Mouse (Mus musculus): ENCODE results near the gene Zswim1. TPM values are rescaled to one million over a fixed set of nuclear protein-coding genes. Genes with fewer than 3 reads are reported as not detected.
"Not testable (repeated sequence)": the region's sequence is repeated elsewhere in the genome, so short reads cannot be mapped to it uniquely, and the experiment has no call there.

Zswim1 gene
- total RNA-seq, 2 experiments from 2014 or later: 5.2 to 5.3 TPM

DNA sequence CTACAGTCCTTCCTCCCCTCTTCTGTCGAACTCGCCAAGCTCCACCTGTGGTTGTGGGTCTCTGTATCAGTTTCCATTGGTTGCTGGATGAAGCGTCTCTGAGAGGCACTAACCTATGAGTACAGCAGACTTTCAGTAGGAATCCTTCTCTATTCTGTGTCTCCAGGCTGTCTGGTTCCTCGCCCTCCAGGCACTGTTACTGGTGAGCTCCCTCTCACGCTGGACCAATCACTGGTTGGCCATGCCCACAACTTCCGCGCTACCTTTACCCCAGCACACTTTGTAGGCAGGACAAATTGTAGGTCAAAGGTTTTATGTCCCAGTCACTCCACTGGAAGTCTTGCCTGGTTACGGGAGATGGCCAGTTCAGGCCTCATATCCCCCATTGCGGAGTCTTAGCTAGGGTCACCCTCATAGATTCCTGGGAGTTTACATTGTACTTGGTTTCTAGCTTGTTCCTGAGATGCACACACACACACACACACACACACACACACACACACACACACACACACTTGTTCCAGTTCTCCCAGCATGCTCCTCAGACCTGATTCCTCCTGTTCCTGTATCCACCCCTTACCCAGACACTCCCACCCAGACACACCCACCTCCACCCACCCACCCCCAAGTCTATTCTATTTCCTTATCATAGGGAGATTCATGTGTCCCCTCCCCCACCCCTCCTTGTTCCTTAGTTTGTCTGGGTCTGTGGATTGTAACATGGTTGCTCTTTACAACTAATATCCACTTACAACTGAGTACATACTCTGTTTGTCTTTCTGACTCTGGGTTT is 37.4 kb downstream of the Zswim1 start:
- intact Hi-C loops (cut with DNase I): no loop called here
- DNase-seq: no peak

DNA sequence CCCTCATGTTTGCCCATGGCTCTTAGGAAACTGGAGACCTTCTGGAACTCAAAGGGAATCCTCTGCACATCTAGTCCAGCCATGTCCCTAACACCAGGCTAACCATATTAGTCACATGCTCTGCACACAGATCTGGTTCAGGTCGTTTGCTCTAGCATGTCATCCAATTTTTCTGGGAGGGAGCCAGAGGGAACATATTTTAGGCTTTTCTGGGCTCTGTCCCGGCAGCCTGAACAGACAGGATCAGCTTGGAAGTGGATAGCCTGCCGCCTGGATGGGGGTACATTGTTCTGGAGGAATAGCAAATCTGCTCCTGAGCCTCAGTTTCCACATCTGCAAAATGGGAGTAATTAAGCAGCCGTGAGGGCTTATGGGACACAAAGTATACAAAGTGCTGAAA is 38.6 kb downstream of the Zswim1 start:
- intact Hi-C loops (cut with DNase I): no loop called here

DNA sequence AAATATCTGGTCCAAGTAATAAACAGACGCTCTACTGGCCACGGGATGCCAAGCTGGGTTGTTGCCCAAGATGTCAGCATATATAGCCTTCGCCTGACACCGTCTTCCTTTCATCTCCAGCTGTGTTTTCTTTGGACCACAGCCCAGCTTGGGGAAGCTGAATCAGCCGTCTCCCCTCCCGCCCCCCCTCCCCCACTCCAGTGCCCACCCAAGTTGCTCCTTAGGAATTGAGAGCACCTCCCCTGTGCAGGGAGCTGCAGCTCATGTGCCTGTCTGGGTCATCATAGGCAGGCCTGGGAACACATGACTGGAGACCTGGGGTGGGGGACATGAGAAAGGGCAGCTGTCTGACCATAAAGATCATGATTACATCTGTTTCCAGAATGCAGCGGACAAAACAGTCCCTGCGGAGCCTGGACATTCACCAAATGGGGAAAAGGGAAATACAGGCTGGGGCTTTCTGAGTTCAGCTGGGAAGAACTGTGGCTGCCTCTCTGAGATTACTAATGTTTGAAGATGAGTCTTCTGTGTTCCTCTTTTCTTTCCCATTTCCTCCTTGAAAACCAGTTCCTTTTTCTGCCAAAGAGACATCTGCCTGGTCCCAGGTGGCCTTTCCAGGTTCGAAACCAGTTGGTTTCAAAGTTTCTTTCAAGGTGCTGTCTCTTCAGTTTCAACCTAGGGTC is 39.8 kb downstream of the Zswim1 start:
- intact Hi-C loops (cut with DNase I): no loop called here
- DNase-seq: peak; percentile 83 to 88

More for the DNA sequence above, 38.6 kb downstream of the Zswim1 start:
- DNase-seq: peak; percentile 32 to 55

DNA sequence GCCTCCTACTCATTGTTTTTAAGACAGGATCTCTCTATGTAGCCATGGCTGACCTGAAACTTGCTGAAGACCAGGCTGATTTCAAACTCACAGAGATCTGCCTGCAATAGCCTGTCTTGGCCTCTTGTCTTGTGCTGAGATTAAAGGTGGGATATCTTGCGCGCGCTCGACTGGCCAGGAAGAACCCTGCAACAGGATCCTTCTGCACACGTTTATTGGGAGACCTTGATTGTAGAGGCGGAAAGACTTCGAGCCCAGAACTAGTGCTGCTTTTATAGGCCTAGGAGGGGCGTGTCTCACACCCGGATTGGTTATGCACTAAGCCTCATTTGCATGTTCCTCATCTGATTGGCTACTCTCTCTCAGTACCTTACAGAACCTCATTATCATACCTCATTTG is 40.9 kb downstream of the Zswim1 start:
- DNase-seq; intact Hi-C loops (cut with DNase I): not testable (repeated sequence)

DNA sequence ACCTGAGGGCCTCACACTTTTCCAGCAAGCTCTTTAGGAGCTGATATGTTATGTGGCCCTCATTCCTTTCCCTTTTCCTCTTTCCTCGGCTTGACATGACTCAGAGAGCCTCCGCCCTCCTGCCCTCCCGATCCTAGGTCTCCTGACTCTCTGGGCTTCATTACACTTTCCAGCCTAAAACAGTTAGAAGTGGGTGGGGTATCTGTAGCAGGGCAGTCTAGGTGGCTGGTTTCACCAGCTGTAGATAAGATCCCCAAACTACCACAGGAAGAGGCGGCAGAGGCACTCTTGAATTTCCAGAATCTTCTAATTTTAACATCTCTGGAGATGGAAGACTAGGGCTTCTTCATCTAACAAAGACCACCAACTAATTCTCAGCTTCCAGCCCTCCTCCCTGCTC is 42.1 kb downstream of the Zswim1 start:
- intact Hi-C loops (cut with DNase I): no loop called here
- DNase-seq: no peak

DNA sequence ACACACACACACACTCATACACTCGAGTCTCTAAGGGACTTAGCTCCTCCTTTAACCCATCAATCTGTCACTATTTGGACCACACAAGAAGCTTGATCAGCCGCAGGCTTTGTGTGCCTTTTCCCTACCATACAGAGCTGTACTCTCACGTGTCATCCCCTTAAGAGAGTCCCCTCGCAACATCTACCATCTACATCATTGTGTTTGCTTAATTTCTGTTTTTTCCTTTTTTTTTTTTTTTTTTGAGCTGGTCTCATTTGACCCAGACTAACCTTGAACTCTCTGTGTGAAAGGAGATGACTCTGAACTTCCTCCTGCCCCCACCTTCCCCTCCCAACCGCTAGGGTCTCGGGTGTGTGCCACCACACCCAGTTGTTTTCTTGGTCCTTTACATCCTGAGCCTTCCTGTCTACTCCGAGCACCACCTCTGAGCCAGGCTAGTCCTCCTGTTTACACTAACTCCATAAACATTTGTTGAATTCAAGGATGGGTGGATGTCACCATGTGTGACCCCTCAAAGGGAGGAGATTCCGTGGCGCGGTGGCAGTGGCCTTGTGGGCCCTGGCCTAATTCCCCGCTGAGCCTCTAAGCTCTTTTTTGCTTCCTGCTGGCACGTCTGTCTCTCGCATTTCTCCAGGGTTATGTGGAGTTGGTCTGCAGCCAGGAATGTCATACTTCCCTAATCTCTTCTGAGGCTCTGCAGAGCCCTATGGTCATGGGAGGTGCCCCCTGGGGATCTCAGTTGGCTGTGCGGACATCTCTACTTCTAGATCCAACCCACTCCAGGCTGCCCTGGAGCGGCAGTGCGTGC is 44.5 kb downstream of the Zswim1 start:
- intact Hi-C loops (cut with DNase I): no loop called here
- peak; percentile 94 for DNase-seq

DNA sequence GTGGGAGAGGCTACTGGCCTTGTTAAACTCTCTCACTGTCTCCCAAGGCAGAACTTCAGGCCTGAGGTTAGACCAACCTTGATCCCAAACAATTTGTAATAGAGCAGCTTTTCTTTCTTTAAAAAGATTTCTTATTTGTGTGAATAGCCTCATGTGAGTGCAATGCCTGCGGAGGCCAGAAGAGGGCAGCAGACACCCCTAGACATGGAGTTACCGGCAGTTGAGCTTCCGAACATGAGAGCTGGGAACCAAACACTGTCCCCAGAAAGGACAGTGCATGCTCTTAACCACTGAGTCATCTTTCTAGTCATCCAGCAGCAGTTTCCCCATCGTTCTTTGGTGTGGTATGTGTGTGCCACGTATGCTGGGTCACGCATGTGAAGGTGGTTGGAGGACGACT is 45.1 kb downstream of the Zswim1 start:
- no peak for DNase-seq
- intact Hi-C loops (cut with DNase I): no loop called here

DNA sequence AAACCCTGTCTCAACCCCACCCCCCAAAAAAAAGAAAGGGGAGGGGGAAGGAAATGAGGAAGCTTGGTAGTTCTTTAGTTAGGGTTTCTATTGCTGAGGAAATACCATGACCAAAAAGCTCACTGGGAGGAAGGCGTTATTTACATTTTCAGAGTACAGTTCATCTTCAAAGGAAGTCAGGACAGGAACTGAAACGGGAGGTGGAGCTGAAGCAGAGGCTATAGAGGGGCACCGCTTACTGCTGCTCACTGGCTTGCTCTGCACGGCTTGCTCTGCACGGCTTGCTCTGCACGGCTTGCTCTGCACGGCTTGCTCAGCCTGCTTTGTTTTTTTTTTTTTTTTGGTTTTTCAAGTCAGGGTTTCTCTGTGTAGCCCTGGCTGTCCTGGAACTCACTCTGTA is 46.0 kb downstream of the Zswim1 start:
- no peak for DNase-seq
- intact Hi-C loops (cut with DNase I): no loop called here

DNA sequence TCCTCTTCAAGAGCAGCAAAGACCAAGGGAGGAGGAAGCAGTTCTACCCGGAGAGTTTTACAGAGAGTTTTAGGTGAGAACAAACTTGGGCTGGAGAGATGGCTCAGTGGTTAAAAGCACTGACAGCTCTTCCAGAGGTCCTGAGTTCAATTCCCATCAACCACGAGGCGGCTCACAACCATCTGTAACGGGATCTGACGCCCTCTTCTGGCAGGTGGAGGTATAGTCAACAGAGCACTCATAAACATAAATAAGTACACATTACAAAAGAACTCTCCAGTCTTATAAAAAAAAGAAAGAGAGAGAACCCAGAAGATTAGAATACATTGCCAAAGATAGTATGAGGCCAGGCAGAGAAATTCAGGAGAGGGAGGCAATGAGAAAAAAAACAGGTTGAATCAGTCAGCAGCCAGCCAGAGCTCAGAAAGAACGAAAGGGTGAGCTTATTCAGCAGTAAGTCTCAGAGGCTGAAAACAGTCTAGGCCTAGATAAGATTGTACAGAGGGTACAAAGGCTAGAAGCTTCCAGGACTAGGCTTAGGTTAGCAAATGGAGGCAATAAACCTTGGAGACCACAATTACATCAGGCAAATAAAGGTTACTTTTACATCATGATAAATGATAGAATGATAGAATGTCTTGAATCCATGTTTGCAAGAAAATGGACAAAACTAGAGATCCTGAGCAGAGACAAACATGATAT is 49.3 kb downstream of the Zswim1 start:
- DNase-seq: no peak
- intact Hi-C loops (cut with DNase I): no loop called here

DNA sequence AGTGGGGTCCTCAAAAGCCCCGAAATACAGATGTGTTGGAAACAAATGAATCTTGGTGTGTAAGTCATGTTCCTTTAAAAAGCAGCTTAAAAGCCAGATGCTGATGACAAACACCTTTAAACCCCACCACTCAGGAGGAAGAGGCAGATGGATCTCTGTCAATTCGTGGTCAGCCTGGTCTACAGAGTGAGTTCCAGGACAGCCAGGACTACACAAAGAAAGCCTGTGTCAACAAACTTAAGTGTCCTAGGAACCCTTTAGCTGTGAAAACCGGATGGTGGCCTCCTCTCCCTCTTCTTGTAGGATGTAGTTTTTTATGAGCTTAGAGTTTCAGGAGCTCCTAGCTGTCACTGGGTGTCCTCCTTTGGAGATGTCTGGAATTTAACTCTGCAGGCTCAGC is 51.1 kb downstream of the Zswim1 start:
- intact Hi-C loops (cut with DNase I): no loop called here

DNA sequence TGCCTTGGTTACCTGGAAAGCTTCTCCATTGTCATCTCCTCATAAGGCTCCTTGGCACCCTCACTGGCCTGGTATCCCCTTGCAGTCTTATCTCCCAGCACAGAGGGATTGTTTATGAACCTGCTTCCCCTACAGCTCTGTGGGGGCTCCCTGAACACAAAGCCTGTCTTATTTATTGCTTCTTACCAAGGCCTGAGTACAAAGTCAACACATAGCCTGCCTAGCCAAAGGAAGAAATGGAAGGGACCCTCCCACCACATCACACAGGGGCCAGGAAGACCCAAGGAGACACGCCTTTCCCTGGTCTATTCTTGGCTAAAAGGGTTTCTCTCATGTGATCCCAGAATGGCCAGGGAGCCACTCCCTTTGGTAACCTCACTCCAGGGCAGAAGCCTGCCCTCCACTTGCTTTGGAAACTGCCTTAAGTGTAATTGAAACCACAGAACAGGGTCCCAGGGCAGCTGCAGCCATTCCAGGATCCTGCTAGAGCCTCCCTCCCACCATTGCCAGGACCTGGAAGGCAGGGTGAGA is 51.8 kb downstream of the Zswim1 start:
- DNase-seq: peak; percentile 69 to 71
- intact Hi-C loops (cut with DNase I): no loop called here

More for the DNA sequence above, 51.1 kb downstream of the Zswim1 start:
- DNase-seq: no peak

DNA sequence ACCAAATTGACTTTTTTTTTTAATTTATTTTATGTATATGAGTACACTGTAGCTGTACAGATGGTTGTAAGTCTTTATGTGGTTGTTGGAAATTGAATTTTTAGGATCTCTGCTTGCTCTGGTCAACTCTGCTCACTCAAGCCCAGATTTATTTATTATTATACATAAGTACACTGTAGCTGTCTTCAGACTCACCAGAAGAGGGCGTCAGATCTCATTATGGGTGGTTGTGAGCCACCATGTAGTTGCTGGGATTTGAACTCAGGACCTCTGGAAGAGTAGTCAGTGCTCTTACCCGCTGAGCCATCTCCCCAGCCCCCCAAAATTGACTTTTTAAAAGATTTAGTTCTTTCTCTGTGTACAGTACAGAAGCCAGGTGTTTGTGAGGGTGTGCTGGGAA is 53.2 kb downstream of the Zswim1 start:
- DNase-seq; intact Hi-C loops (cut with DNase I): not testable (repeated sequence)

Other genes starting within 250 kb of the Zswim1 start
- gene Spint3, start 249.2 kb upstream of the Zswim1 start, total RNA-seq (2021): not detected
- gene Wfdc6a, start 237.2 kb upstream of the Zswim1 start, total RNA-seq (2021): not detected
- not detected for gene Eppin, start 229.1 kb upstream of the Zswim1 start, total RNA-seq (2021)
- not detected for gene Wfdc6b, start 209.2 kb upstream of the Zswim1 start, total RNA-seq (2021)
- not detected for gene Wfdc8, start 209.1 kb upstream of the Zswim1 start, total RNA-seq (2021)
- gene Wfdc16, start 183.9 kb upstream of the Zswim1 start, total RNA-seq (2021): not detected
- not detected for gene Wfdc10, start 166.6 kb upstream of the Zswim1 start, total RNA-seq (2021)
- not detected for gene Wfdc9, start 166.1 kb upstream of the Zswim1 start, total RNA-seq (2021)
- not detected for gene Wfdc11, start 148.6 kb upstream of the Zswim1 start, total RNA-seq (2021)
- not detected for gene Wfdc13, start 137.6 kb upstream of the Zswim1 start, total RNA-seq (2021)
- not detected for gene Spint4, start 124.2 kb upstream of the Zswim1 start, total RNA-seq (2021)
- gene Spint5, start 107.4 kb upstream of the Zswim1 start, total RNA-seq (2021): not detected
- under 1 TPM; 0.17 to 0.40 TPM for gene Wfdc3, start 76.8 kb upstream of the Zswim1 start, total RNA-seq (2021)
- 10 to 100 TPM; 35.8 to 38.5 TPM for gene Dnttip1, start 76.7 kb upstream of the Zswim1 start, total RNA-seq (2021)
- 10 to 100 TPM; 31.7 to 32.5 TPM for gene Ube2c, start 52.8 kb upstream of the Zswim1 start, total RNA-seq (2021)
- under 1 TPM in 1 of 2 experiments, not detected in 1; 0.52 TPM for gene Tnnc2, start 42.7 kb upstream of the Zswim1 start, total RNA-seq (2021)
- gene Snx21, start 36.9 kb upstream of the Zswim1 start, total RNA-seq (2021): 10 to 100 TPM; 25.9 to 26.3 TPM
- 10 to 100 TPM; 12.6 to 13.4 TPM for gene Acot8, start 17.8 kb upstream of the Zswim1 start, total RNA-seq (2021)
- 1 to 10 TPM; 2.1 to 2.9 TPM for gene Zswim3, start 17.6 kb upstream of the Zswim1 start, total RNA-seq (2021)
- gene Spata25, start 5.9 kb downstream of the Zswim1 start, total RNA-seq (2021): under 1 TPM; 0.55 to 0.69 TPM
- 100 to 1,000 TPM; 108 to 116 TPM for gene Ctsa, start 10.2 kb downstream of the Zswim1 start, total RNA-seq (2021)
- 10 to 100 TPM; 26.4 to 35.8 TPM for gene Neurl2, start 10.8 kb downstream of the Zswim1 start, total RNA-seq (2021)
- gene Pltp, start 35.0 kb downstream of the Zswim1 start, total RNA-seq (2021): 10 to 100 TPM; 39.1 to 40.9 TPM
- gene Pcif1, start 56.6 kb downstream of the Zswim1 start, total RNA-seq (2021): 10 to 100 TPM; 42.2 to 45.1 TPM
- 10 to 100 TPM; 11.5 to 12.2 TPM for gene Zfp335, start 89.1 kb downstream of the Zswim1 start, total RNA-seq (2021)
- under 1 TPM; 0.47 to 0.89 TPM for gene Mmp9, start 118.1 kb downstream of the Zswim1 start, total RNA-seq (2021)
- gene Slc12a5, start 138.1 kb downstream of the Zswim1 start, total RNA-seq (2021): under 1 TPM; 0.72 to 0.79 TPM
- 10 to 100 TPM; 24.6 to 26.1 TPM for gene Ncoa5, start 212.2 kb downstream of the Zswim1 start, total RNA-seq (2021)
- 1 to 10 TPM; 5.3 to 6.5 TPM for gene Cd40, start 232.9 kb downstream of the Zswim1 start, total RNA-seq (2021)